Mouse (Mus musculus) midbrain, postnatal 0 days (tissue): ENCODE measurements at regions not wholly inside any gene's neighbourhood (a gene's known extent, or its start where the extent isn't known, plus 50 kb on each side); places are given as distances from the start of the nearest gene placed in this dataset.

ENCODE experiments used
- ATAC-seq: fragments of 200-750 bp; cut with Nextera tagmentation; 2 replicates; pipeline ENCODE4 v1.8.0; 2017; ENCODE audit warnings: moderate number of reproducible peaks, mild to moderate bottlenecking, moderate TSS enrichment, moderate library complexity; ENCODE audit not compliant: low FRiP score
- DNase-seq: peaks from one replicate; pipeline ENCODE4 v3.0.0-alpha.2; 2015; ENCODE audit warnings: low spot score
- H3K27ac ChIP-seq: fragments of 300-500 bp; sonication (generic); 2 replicates; pipeline ENCODE4 v1.5.1; 2014; ENCODE audit warnings: low read depth, mild to moderate bottlenecking, low read length, mixed read lengths
- H3K27me3 ChIP-seq: fragments of 300-500 bp; sonication (generic); 2 replicates; pipeline ENCODE4 v1.6.1; 2014; ENCODE audit warnings: low read length, control low read depth, mixed read lengths; ENCODE audit not compliant: insufficient read depth
- H3K36me3 ChIP-seq: fragments of 300-500 bp; sonication (generic); 2 replicates; pipeline ENCODE4 v1.6.1; 2014; ENCODE audit warnings: low read length, control low read depth, mixed read lengths; ENCODE audit not compliant: insufficient read depth
- H3K4me1 ChIP-seq: fragments of 300-500 bp; sonication (generic); 2 replicates; pipeline ENCODE4 v1.6.1; 2014; ENCODE audit warnings: mild to moderate bottlenecking, control low read depth, antibody characterized with exemption, low read length, mixed read lengths; ENCODE audit not compliant: insufficient read depth
- H3K4me2 ChIP-seq: fragments of 300-500 bp; sonication (generic); 2 replicates; pipeline ENCODE4 v1.6.1; 2014; ENCODE audit warnings: low read depth, mild to moderate bottlenecking, low read length, mixed read lengths; ENCODE audit not compliant: poor library complexity, severe bottlenecking
- H3K4me3 ChIP-seq: fragments of 300-500 bp; sonication (generic); 2 replicates; pipeline ENCODE4 v1.5.1; 2014; ENCODE audit warnings: low read depth, mild to moderate bottlenecking, low read length, moderate library complexity
- H3K9ac ChIP-seq: fragments of 300-500 bp; sonication (generic); replicated peaks from 2 replicates; pipeline ENCODE4 v1.6.1; 2014; ENCODE audit warnings: mild to moderate bottlenecking, low read length, moderate library complexity, mixed read lengths; ENCODE audit not compliant: poor library complexity, severe bottlenecking
- H3K9me3 ChIP-seq: fragments of 300-500 bp; sonication (generic); 2 replicates; pipeline ENCODE4 v1.6.1; 2016; ENCODE audit warnings: low read length, control low read depth
- CTCF ChIP-seq: IDR thresholded peaks from 2 replicates; pipeline ENCODE4 v1.5.1; 2016; ENCODE audit warnings: antibody characterized with exemption, mild to moderate bottlenecking
- WGBS: fragments of 180-500 bp; shearing (Covaris S2); extraction: QIAGEN DNeasy Blood & Tissue Kit; methylation state at CpG from one replicate; pipeline ENCODE4 v1.1.7; 2014; 5-methylcytosine and 5-hydroxymethylcytosine counted together

DNA sequence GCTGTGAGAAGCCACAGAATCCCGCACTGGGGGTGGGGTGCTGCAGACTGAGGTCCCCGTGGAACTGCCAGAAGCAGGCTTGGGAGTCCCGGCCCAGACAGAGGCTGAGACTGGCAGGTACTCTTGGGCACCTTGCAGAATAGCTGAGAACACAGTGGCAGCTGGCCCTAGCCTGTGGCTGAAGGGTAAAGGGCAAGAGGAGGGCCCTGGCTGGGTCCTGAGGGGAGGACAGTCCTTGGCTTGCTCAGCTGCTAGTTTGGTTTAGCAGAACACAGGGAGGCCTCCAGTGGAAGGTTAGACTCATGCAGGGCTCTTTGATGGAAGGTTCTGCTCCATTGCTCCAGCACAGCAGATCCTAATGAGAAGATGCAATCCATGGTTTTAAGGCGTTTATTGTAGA lies 190.4 kb downstream of the Tle1 start:
- no peak for DNase-seq
- ATAC-seq = no peak
- H3K9me3 ChIP-seq = no peaks in the 10 kb centered on the region
- no peak overlapping the region for H3K27ac ChIP-seq
- no peaks in the 10 kb centered on the region for H3K27me3 ChIP-seq
- no peak overlapping the region for H3K4me3 ChIP-seq
- no peak overlapping the region for H3K9ac ChIP-seq
- no peaks in the 10 kb centered on the region for H3K36me3 ChIP-seq
- H3K4me2 ChIP-seq = no peak overlapping the region
- WGBS = 97% methylated on average over 4 of the region's 4 CpGs
- no peak for TF ChIP-seq CTCF
- no peaks in the 10 kb centered on the region for H3K4me1 ChIP-seq

GRCm38 (mm10) chr4:72005926-72006325 lies 194.8 kb downstream of the Tle1 start:
- no peak for ATAC-seq
- H3K9ac ChIP-seq = no peak overlapping the region
- no peaks in the 10 kb centered on the region for H3K9me3 ChIP-seq
- no peak overlapping the region for H3K4me2 ChIP-seq
- no peaks in the 10 kb centered on the region for H3K4me1 ChIP-seq
- no peaks in the 10 kb centered on the region for H3K36me3 ChIP-seq
- no peak for DNase-seq
- H3K27ac ChIP-seq = no peak overlapping the region
- H3K27me3 ChIP-seq = no peaks in the 10 kb centered on the region
- no peak for TF ChIP-seq CTCF
- no peak overlapping the region for H3K4me3 ChIP-seq

DNA sequence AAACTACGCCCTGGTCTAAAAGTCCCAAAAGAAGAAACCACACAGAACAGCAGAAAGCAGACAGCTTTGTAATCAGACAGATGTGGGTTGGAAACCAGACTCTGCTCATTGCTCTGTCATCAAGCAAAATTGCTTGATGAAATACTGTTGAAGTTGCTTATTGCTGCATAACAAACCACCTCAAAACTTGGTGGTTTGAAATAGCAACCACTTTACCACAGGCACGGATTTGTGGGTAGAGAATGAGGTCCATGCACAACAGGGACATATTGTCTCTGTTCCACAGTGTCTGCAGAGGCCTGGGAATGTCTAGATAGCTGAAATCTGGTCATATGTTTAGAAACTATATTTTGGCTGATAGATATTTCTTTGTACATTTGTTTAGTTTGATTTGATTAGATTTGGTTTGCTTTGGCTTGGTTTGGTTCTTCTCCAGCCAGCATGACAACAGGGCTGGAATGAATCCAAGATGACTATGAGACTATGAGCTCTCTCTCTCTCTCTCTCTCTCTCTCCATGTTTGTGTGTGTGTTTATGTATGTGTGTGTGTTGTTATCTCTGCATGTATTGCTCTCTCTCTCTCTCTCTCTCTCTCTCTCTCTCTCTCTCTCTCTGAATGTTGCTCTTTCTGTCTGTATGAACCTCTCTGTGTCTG lies 199.4 kb downstream of the Tle1 start:
- Histone ChIP-seq H3K27ac (no peak overlapping the region), H3K27me3 (no peaks in the 10 kb centered on the region), H3K4me2 (no peak overlapping the region), H3K9me3 (no peaks in the 10 kb centered on the region), H3K4me1 (no peaks in the 10 kb centered on the region), H3K36me3 (no peaks in the 10 kb centered on the region), H3K9ac (no peak overlapping the region), H3K4me3 (no peak overlapping the region)
- DNase-seq = peak; percentile 6
- no peak for ATAC-seq
- WGBS = 65% methylated on average over 2 of the region's 2 CpGs
- TF ChIP-seq CTCF = no peak

- peak; percentile 17 for DNase-seq
- Histone ChIP-seq H3K4me2 (no peak overlapping the region), H3K9me3 (no peaks in the 10 kb centered on the region), H3K36me3 (no peaks in the 10 kb centered on the region), H3K4me1 (no peaks in the 10 kb centered on the region), H3K27ac (no peak overlapping the region), H3K9ac (no peak overlapping the region), H3K4me3 (no peak overlapping the region), H3K27me3 (no peaks in the 10 kb centered on the region)
- TF ChIP-seq CTCF = no peak
- 60% methylated on average over 1 of the region's 1 CpGs for WGBS
- ATAC-seq = no peak
Observed at GRCm38 (mm10) chr4:71968701-71969100, 210.9 kb upstream of the Gm11232 start.

DNA sequence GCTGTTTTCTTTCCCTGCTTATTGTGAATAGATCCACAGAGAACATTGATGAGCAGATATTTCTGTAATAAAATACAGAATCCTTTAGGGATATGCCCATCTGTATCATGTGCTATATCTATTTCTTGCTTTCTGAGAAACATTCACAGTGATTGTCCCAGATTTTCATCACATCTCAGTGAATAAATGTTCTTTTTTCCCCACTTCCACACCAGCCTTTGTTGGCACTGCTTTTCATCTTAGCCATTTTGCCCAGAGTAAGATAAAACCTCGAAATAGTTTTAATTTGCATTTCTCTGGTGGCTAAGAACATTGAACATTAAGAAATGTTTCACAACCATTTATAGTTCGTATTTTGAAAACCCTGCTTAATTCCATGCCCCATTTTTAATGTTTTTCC lies 195.7 kb upstream of the Gm11232 start:
- Histone ChIP-seq H3K4me3 (no peak overlapping the region), H3K9me3 (no peaks in the 10 kb centered on the region), H3K4me2 (no peak overlapping the region), H3K27me3 (no peaks in the 10 kb centered on the region), H3K27ac (no peak overlapping the region), H3K4me1 (no peaks in the 10 kb centered on the region), H3K9ac (no peak overlapping the region), H3K36me3 (no peaks in the 10 kb centered on the region)
- DNase-seq (no peak), ATAC-seq (no peak)
- TF ChIP-seq CTCF = no peak
- 60% methylated on average over 2 of the region's 2 CpGs for WGBS

DNA sequence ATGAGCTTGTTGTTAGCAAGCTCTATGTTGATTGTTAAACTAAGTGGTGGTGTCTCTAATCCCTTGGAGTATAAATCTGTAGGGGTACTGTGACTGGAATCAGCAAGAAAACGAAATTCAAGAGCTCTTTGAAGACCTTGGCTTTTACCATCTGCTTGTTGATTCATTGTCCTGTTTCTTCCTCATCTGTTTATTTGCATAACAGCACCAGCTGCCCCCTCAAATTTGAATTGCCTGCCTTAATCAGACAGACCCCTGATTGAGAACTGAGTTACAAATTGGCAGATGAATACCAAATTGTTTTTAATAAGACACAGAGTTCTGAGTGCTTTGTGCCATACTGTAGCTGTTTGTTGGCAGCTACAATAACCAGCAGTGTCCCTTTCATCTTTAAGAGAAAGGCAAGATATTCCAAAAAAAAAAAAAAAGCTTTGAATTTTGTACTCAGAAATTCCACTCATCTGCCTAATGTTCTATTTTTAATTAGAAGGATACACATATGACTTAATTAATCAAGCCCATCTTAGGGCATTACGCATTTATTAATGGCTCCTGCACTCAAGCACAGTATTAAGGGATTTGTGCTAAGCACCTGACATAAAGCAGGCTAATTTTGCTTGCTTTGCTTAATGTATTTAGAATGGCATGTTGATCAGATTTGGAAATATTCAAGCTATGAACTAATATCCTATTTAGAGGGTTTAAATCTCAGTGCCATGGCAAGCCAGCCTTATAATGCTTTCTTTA lies 175.6 kb upstream of the Gm11232 start:
- H3K4me1 ChIP-seq = no peaks in the 10 kb centered on the region
- 31% methylated on average over 2 of the region's 2 CpGs for WGBS
- no peaks in the 10 kb centered on the region for H3K9me3 ChIP-seq
- H3K36me3 ChIP-seq = no peaks in the 10 kb centered on the region
- TF ChIP-seq CTCF = no peak
- H3K4me2 ChIP-seq = no peak overlapping the region
- no peak overlapping the region for H3K4me3 ChIP-seq
- no peak overlapping the region for H3K27ac ChIP-seq
- no peak overlapping the region for H3K9ac ChIP-seq
- H3K27me3 ChIP-seq = no peaks in the 10 kb centered on the region
- ATAC-seq (no peak), DNase-seq (peak; percentile 47)
